Mouse (Mus musculus): Measurements from ENCODE around the gene Kpna3. TPM values are rescaled to one million over a fixed set of nuclear protein-coding genes. Genes with fewer than 3 reads are reported as not detected.

The Kpna3 gene
- polyA plus RNA-seq, 1 experiment from 2014 or later: 97.9 TPM

- 86% methylated on average over 3 of the region's 3 CpGs for WGBS
- Histone ChIP-seq H3K4me3 (replicated peaks; ENCODE audit: low read depth, low read length) (no peak overlapping the region), H3K9me3 (ENCODE audit: control insufficient read depth, low read length) (no peaks in the 10 kb centered on the region), H3K9ac (replicated peaks; ENCODE audit: low read length) (no peak overlapping the region), H3K36me3 (ENCODE audit: control insufficient read depth, insufficient read depth, low read length) (peaks cover 36% of the 10 kb centered on the region), H3K4me2 (ENCODE audit: low read length) (no peak overlapping the region), H3K27me3 (ENCODE audit: control insufficient read depth, insufficient read depth, low read length) (no peaks in the 10 kb centered on the region), H3K4me1 (ENCODE audit: control insufficient read depth, insufficient read depth, low read length) (peaks cover 3% of the 10 kb centered on the region; the same call in 1 of the 2 replicates), H3K27ac (replicated peaks; ENCODE audit: low read depth, low read length) (no peak overlapping the region)
- DNase-seq: no peak
- ATAC-seq (ENCODE audit: low FRiP score, low TSS enrichment): no peak
These were observed 75.0 kb downstream of the Kpna3 start for GRCm38 (mm10) chr14:61364656-61365055.

- Histone ChIP-seq H3K27me3 (ENCODE audit: control insufficient read depth, insufficient read depth, low read length) (no peaks in the 10 kb centered on the region), H3K4me3 (replicated peaks; ENCODE audit: low read depth, low read length) (no peak overlapping the region), H3K4me2 (ENCODE audit: low read length) (no peak overlapping the region), H3K36me3 (ENCODE audit: control insufficient read depth, insufficient read depth, low read length) (peaks cover 34% of the 10 kb centered on the region), H3K9ac (replicated peaks; ENCODE audit: low read length) (no peak overlapping the region), H3K4me1 (ENCODE audit: control insufficient read depth, insufficient read depth, low read length) (peaks cover 3% of the 10 kb centered on the region; the same call in 1 of the 2 replicates), H3K27ac (replicated peaks; ENCODE audit: low read depth, low read length) (no peak overlapping the region), H3K9me3 (ENCODE audit: control insufficient read depth, low read length) (no peaks in the 10 kb centered on the region)
- DNase-seq (no peak), ATAC-seq (ENCODE audit: low FRiP score, low TSS enrichment) (no peak)
- WGBS: 96% methylated on average over 2 of the region's 2 CpGs
These were observed 75.9 kb downstream of the Kpna3 start for GRCm38 (mm10) chr14:61363734-61364133.

GRCm38 (mm10) chr14:61362268-61362667 lies 77.4 kb downstream of the Kpna3 start:
- Histone ChIP-seq H3K27me3 (ENCODE audit: control insufficient read depth, insufficient read depth, low read length) (no peaks in the 10 kb centered on the region), H3K4me2 (ENCODE audit: low read length) (no peak overlapping the region), H3K36me3 (ENCODE audit: control insufficient read depth, insufficient read depth, low read length) (peaks cover 31% of the 10 kb centered on the region), H3K27ac (replicated peaks; ENCODE audit: low read depth, low read length) (no peak overlapping the region), H3K4me1 (ENCODE audit: control insufficient read depth, insufficient read depth, low read length) (peaks cover 3% of the 10 kb centered on the region; the same call in 1 of the 2 replicates), H3K4me3 (replicated peaks; ENCODE audit: low read depth, low read length) (no peak overlapping the region), H3K9me3 (ENCODE audit: control insufficient read depth, low read length) (no peaks in the 10 kb centered on the region), H3K9ac (replicated peaks; ENCODE audit: low read length) (no peak overlapping the region)
- no peak for DNase-seq
- no peak for ATAC-seq (ENCODE audit: low FRiP score, low TSS enrichment)
- WGBS: 90% methylated on average over 2 of the region's 2 CpGs

GRCm38 (mm10) chr14:61360981-61361511 lies 78.6 kb downstream of the Kpna3 start:
- 62% methylated on average over 3 of the region's 3 CpGs for WGBS
- peaks cover 20% of the 10 kb centered on the region; the same call in 1 of the 2 replicates for H3K36me3 ChIP-seq (ENCODE audit: control insufficient read depth, insufficient read depth, low read length)
- H3K27me3 ChIP-seq (ENCODE audit: control insufficient read depth, insufficient read depth, low read length): no peaks in the 10 kb centered on the region
- no peak overlapping the region; the same call in 1 of the 2 replicates for H3K4me3 ChIP-seq (replicated peaks; ENCODE audit: low read depth, low read length)
- peaks cover 3% of the 10 kb centered on the region; the same call in 1 of the 2 replicates for H3K4me1 ChIP-seq (ENCODE audit: control insufficient read depth, insufficient read depth, low read length)
- no peaks in the 10 kb centered on the region for H3K9me3 ChIP-seq (ENCODE audit: control insufficient read depth, low read length)
- no peak for ATAC-seq (ENCODE audit: low FRiP score, low TSS enrichment)
- 0 out of 2 replicates have a peak overlapping the region, but pooled peaks have one; percentile 82 for H3K27ac ChIP-seq (replicated peaks; ENCODE audit: low read depth, low read length)
- H3K9ac ChIP-seq (replicated peaks; ENCODE audit: low read length): 0 out of 2 replicates have a peak overlapping the region, but pooled peaks have one; percentile 73
- H3K4me2 ChIP-seq (ENCODE audit: low read length): peak overlapping the region; percentile 63
- no peak for DNase-seq

GRCm38 (mm10) chr14:61360131-61360980 lies 79.3 kb downstream of the Kpna3 start, which contains the start of gene Ebpl:
TSS of gene Ebpl (minus strand) at chr14:61360439.
- under 1% methylated on average over 40 of the region's 40 CpGs for WGBS
- H3K9ac ChIP-seq (replicated peaks; ENCODE audit: low read length): peak within 1 kb of the TSS; percentile 73
- peak within 1 kb of the TSS; percentile 82 for H3K27ac ChIP-seq (replicated peaks; ENCODE audit: low read depth, low read length)
- ATAC-seq (ENCODE audit: low FRiP score, low TSS enrichment) (peak; percentile 95), DNase-seq (peak; percentile 93)
- H3K4me3 ChIP-seq (replicated peaks; ENCODE audit: low read depth, low read length): peak within 1 kb of the TSS; percentile 58
- H3K9me3 ChIP-seq (ENCODE audit: control insufficient read depth, low read length): no peaks in the 10 kb centered on the region
- H3K4me1 ChIP-seq (ENCODE audit: control insufficient read depth, insufficient read depth, low read length): peaks cover 3% of the 10 kb centered on the region; the same call in 1 of the 2 replicates
- peak within 1 kb of the TSS; percentile 63 for H3K4me2 ChIP-seq (ENCODE audit: low read length)
- H3K27me3 ChIP-seq (ENCODE audit: control insufficient read depth, insufficient read depth, low read length): no peaks in the 10 kb centered on the region
- 0 out of 2 replicates have a peak, but pooled peaks cover 15% of the 10 kb centered on the region for H3K36me3 ChIP-seq (ENCODE audit: control insufficient read depth, insufficient read depth, low read length)

GRCm38 (mm10) chr14:61354251-61355235 lies 85.1 kb downstream of the Kpna3 start:
- Histone ChIP-seq H3K27ac (replicated peaks; ENCODE audit: low read depth, low read length) (no peak overlapping the region), H3K9ac (replicated peaks; ENCODE audit: low read length) (no peak overlapping the region), H3K9me3 (ENCODE audit: control insufficient read depth, low read length) (no peaks in the 10 kb centered on the region), H3K4me2 (ENCODE audit: low read length) (no peak overlapping the region), H3K36me3 (ENCODE audit: control insufficient read depth, insufficient read depth, low read length) (no peaks in the 10 kb centered on the region), H3K4me3 (replicated peaks; ENCODE audit: low read depth, low read length) (no peak overlapping the region), H3K27me3 (ENCODE audit: control insufficient read depth, insufficient read depth, low read length) (no peaks in the 10 kb centered on the region), H3K4me1 (ENCODE audit: control insufficient read depth, insufficient read depth, low read length) (no peaks in the 10 kb centered on the region)
- DNase-seq (no peak), ATAC-seq (ENCODE audit: low FRiP score, low TSS enrichment) (no peak)
- 73% methylated on average over 10 of the region's 10 CpGs for WGBS

GRCm38 (mm10) chr14:61350808-61351207 lies 88.9 kb downstream of the Kpna3 start:
- Histone ChIP-seq H3K27ac (replicated peaks; ENCODE audit: low read depth, low read length) (no peak overlapping the region), H3K36me3 (ENCODE audit: control insufficient read depth, insufficient read depth, low read length) (no peaks in the 10 kb centered on the region), H3K4me2 (ENCODE audit: low read length) (no peak overlapping the region), H3K27me3 (ENCODE audit: control insufficient read depth, insufficient read depth, low read length) (no peaks in the 10 kb centered on the region), H3K9me3 (ENCODE audit: control insufficient read depth, low read length) (no peaks in the 10 kb centered on the region), H3K4me3 (replicated peaks; ENCODE audit: low read depth, low read length) (no peak overlapping the region), H3K4me1 (ENCODE audit: control insufficient read depth, insufficient read depth, low read length) (no peaks in the 10 kb centered on the region), H3K9ac (replicated peaks; ENCODE audit: low read length) (no peak overlapping the region)
- DNase-seq (no peak), ATAC-seq (ENCODE audit: low FRiP score, low TSS enrichment) (no peak)
- WGBS: 64% methylated on average over 6 of the region's 6 CpGs

- WGBS: 93% methylated on average over 4 of the region's 4 CpGs
- no peak for ATAC-seq (ENCODE audit: low FRiP score, low TSS enrichment)
- no peak overlapping the region for H3K4me3 ChIP-seq (replicated peaks; ENCODE audit: low read depth, low read length)
These were observed 89.8 kb downstream of the Kpna3 start for GRCm38 (mm10) chr14:61349876-61350275.

More at GRCm38 (mm10) chr14:61349876-61350275, 89.8 kb downstream of the Kpna3 start:
- Histone ChIP-seq H3K36me3 (ENCODE audit: control insufficient read depth, insufficient read depth, low read length) (no peaks in the 10 kb centered on the region), H3K9ac (replicated peaks; ENCODE audit: low read length) (no peak overlapping the region), H3K9me3 (ENCODE audit: control insufficient read depth, low read length) (no peaks in the 10 kb centered on the region), H3K27ac (replicated peaks; ENCODE audit: low read depth, low read length) (no peak overlapping the region), H3K4me2 (ENCODE audit: low read length) (no peak overlapping the region), H3K4me1 (ENCODE audit: control insufficient read depth, insufficient read depth, low read length) (no peaks in the 10 kb centered on the region), H3K27me3 (ENCODE audit: control insufficient read depth, insufficient read depth, low read length) (no peaks in the 10 kb centered on the region)
- no peak for DNase-seq

Measured in midbrain, embryonic 14.5 days (tissue).